Mouse (Mus musculus): ENCODE results near the gene Egr4. TPM values are rescaled to one million over a fixed set of nuclear protein-coding genes. Genes with fewer than 3 reads are reported as not detected.

Egr4 gene
- total and polyA plus RNA-seq, 2 experiments from 2014 or later = 1.3 to 1.9 TPM

DNA sequence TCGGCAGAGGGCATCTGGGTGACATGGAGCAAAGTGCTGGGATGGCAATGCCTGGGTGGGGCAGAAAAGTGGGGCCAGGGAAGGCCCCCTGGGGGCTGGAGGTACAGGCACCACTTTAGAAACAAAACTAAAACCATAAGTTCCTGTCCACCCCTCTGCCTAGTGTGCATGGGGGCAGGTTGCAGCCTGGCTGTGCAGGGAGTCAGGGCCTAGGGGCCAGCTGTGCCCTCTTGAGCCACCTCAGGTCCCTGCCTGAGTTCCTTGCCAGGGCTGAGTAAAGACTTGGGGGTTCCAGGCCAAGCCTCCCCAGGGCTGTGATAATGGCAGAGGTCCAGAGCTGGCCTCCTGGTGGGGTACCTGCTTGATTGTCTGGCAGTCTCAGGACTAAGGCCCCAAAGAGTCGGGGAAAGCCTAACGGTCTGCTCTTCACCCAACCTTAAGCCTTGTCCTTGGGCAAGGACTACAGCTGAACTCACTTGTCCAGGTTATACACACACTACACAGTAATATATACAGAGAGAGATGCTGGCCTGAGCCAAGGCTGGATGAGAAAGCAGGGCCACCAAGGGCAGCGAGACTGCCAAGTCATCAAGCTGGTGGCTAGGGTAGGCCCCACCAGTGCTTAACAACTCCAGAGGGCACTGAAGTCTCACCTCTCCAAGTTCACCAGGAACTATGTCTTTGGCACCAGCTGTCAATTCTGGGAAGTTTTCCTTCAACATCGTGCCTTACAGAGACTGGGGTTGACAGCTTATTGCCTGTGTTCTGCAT is 43.5 kb downstream of the Egr4 start:
- Histone ChIP-seq H3K9ac (no peak overlapping the region), H3K36me3 (ENCODE audit: insufficient read depth) (peaks cover 76% of the 10 kb centered on the region), H3K27me3 (ENCODE audit: insufficient read depth, low read length) (no peaks in the 10 kb centered on the region), H3K9me3 (ENCODE audit: low read length) (no peaks in the 10 kb centered on the region), H3K4me3 (ENCODE audit: low read depth, low read length) (no peak overlapping the region), H3K4me1 (ENCODE audit: insufficient read depth) (no peaks in the 10 kb centered on the region), H3K4me2 (ENCODE audit: low read depth) (no peak overlapping the region), H3K27ac (ENCODE audit: low read depth, low read length) (no peak overlapping the region)
- DNase-seq (no peak), ATAC-seq (no peak)
- 69% methylated on average over 5 of the region's 5 CpGs for WGBS
- no peak for TF ChIP-seq CTCF (IDR thresholded peaks at IDR 0.05; ENCODE audit: low read depth)

- H3K36me3 ChIP-seq (ENCODE audit: insufficient read depth) = peaks cover 96% of the 10 kb centered on the region
- no peak overlapping the region for H3K4me2 ChIP-seq (ENCODE audit: low read depth)
- H3K4me1 ChIP-seq (ENCODE audit: insufficient read depth) = no peaks in the 10 kb centered on the region
- no peak overlapping the region for H3K27ac ChIP-seq (ENCODE audit: low read depth, low read length)
- H3K9me3 ChIP-seq (ENCODE audit: low read length) = no peaks in the 10 kb centered on the region
- TF ChIP-seq CTCF (IDR thresholded peaks at IDR 0.05; ENCODE audit: low read depth) = peak; percentile 76
- H3K27me3 ChIP-seq (ENCODE audit: insufficient read depth, low read length) = no peaks in the 10 kb centered on the region
- no peak overlapping the region for H3K4me3 ChIP-seq (ENCODE audit: low read depth, low read length)
- ATAC-seq = peak; percentile 70; the same call in 1 of the 2 replicates
- peak; percentile 67 for DNase-seq
- H3K9ac ChIP-seq = no peak overlapping the region
Observed at GRCm38 (mm10) chr6:85465381-85465780, 48.0 kb downstream of the Egr4 start.

Other genes starting within 250 kb of the Egr4 start
- 49.9 and 55.6 TPM in 2 replicates for gene Sfxn5, start 180.2 kb downstream of the Egr4 start, total RNA-seq (2014; rRNA removed)
- 39.1 and 49.1 TPM in 2 replicates for gene Sfxn5, start 180.2 kb downstream of the Egr4 start, polyA plus RNA-seq (2015; fragmentation: Nextera tagmentation; extraction: Ambion mirVana)
- 31.8 and 41.2 TPM in 2 replicates for gene Rab11fip5, start 139.0 kb downstream of the Egr4 start, total RNA-seq (2014; rRNA removed)
- 17.2 and 19.8 TPM in 2 replicates for gene Rab11fip5, start 139.0 kb downstream of the Egr4 start, polyA plus RNA-seq (2015; fragmentation: Nextera tagmentation; extraction: Ambion mirVana)
- gene Noto, start 89.7 kb downstream of the Egr4 start, total RNA-seq (2014; rRNA removed) = not detected in 2 replicates
- not detected in 2 replicates for gene Noto, start 89.7 kb downstream of the Egr4 start, polyA plus RNA-seq (2015; fragmentation: Nextera tagmentation; extraction: Ambion mirVana)
- gene Smyd5, start 81.6 kb downstream of the Egr4 start, total RNA-seq (2014; rRNA removed) = 63.2 and 65.8 TPM in 2 replicates
- 49.3 and 61.7 TPM in 2 replicates for gene Smyd5, start 81.6 kb downstream of the Egr4 start, polyA plus RNA-seq (2015; fragmentation: Nextera tagmentation; extraction: Ambion mirVana)
- 273 and 320 TPM in 2 replicates for gene Cct7, start 62.1 kb downstream of the Egr4 start, total RNA-seq (2014; rRNA removed)
- 552 and 579 TPM in 2 replicates for gene Cct7, start 62.1 kb downstream of the Egr4 start, polyA plus RNA-seq (2015; fragmentation: Nextera tagmentation; extraction: Ambion mirVana)
- 7.1 and 15.2 TPM in 2 replicates for gene Pradc1, start 61.6 kb downstream of the Egr4 start, total RNA-seq (2014; rRNA removed)
- gene Pradc1, start 61.6 kb downstream of the Egr4 start, polyA plus RNA-seq (2015; fragmentation: Nextera tagmentation; extraction: Ambion mirVana) = 31.3 and 36.4 TPM in 2 replicates
- 42.5 and 46.7 TPM in 2 replicates for gene Fbxo41, start 10.6 kb downstream of the Egr4 start, total RNA-seq (2014; rRNA removed)
- 8.4 and 11.9 TPM in 2 replicates for gene Fbxo41, start 10.6 kb downstream of the Egr4 start, polyA plus RNA-seq (2015; fragmentation: Nextera tagmentation; extraction: Ambion mirVana)
- gene Alms1, start 73.9 kb upstream of the Egr4 start, total RNA-seq (2014; rRNA removed) = 13.7 and 14.7 TPM in 2 replicates
- gene Alms1, start 73.9 kb upstream of the Egr4 start, polyA plus RNA-seq (2015; fragmentation: Nextera tagmentation; extraction: Ambion mirVana) = 0.97 and 1.9 TPM in 2 replicates
- gene Nat8f7, start 199.6 kb upstream of the Egr4 start, total RNA-seq (2014; rRNA removed) = not detected in 2 replicates
- 0.11 TPM in 1 of 2 replicates, not detected in the other for gene Nat8f7, start 199.6 kb upstream of the Egr4 start, polyA plus RNA-seq (2015; fragmentation: Nextera tagmentation; extraction: Ambion mirVana)

Data from forebrain, postnatal 0 days (tissue).